Mouse (Mus musculus) heart, postnatal 0 days (tissue): ENCODE measurements around the gene Bdkrb1. TPM values are rescaled to one million over a fixed set of nuclear protein-coding genes. Genes with fewer than 3 reads are reported as not detected.
A peak's percentile ranks its signal among the peaks of the same experiment; 100 is the strongest.

ENCODE experiments used
- ATAC-seq: fragments of 200-750 bp; cut with Nextera tagmentation; 2 replicates; pipeline ENCODE4 v1.8.0; 2017; ENCODE audit warnings: low read depth, moderate number of reproducible peaks, moderate library complexity; ENCODE audit not compliant: insufficient read depth
- DNase-seq: peaks from one replicate; pipeline ENCODE4 v3.0.0-alpha.2; 2016; ENCODE audit warnings: low spot score
- H3K27ac ChIP-seq: fragments of 300-500 bp; sonication (generic); 2 replicates; pipeline ENCODE4 v1.5.1; 2014; ENCODE audit warnings: low read depth, mild to moderate bottlenecking
- H3K27me3 ChIP-seq: fragments of 300-500 bp; sonication (generic); 2 replicates; pipeline ENCODE4 v1.6.1; 2014; ENCODE audit warnings: low read length, mixed read lengths; ENCODE audit not compliant: control insufficient read depth, insufficient read depth
- H3K36me3 ChIP-seq: fragments of 300-500 bp; sonication (generic); replicated peaks from 2 replicates; pipeline ENCODE4 v1.6.1; 2014; ENCODE audit warnings: low read length, mixed read lengths; ENCODE audit not compliant: control insufficient read depth, insufficient read depth
- H3K4me1 ChIP-seq: fragments of 300-500 bp; sonication (generic); 2 replicates; pipeline ENCODE4 v1.6.1; 2014; ENCODE audit warnings: antibody characterized with exemption; ENCODE audit not compliant: control insufficient read depth, insufficient read depth
- H3K4me2 ChIP-seq: fragments of 300-500 bp; sonication (generic); 2 replicates; pipeline ENCODE4 v1.6.1; 2014; ENCODE audit warnings: low read depth, mild to moderate bottlenecking, low read length, moderate library complexity
- H3K4me3 ChIP-seq: fragments of 300-500 bp; sonication (generic); 2 replicates; pipeline ENCODE4 v1.5.1; 2014; ENCODE audit warnings: low read depth, low read length
- H3K9ac ChIP-seq: fragments of 300-500 bp; sonication (generic); replicated peaks from 2 replicates; pipeline ENCODE4 v1.6.1; 2014; ENCODE audit warnings: low read depth, low read length, mixed read lengths
- H3K9me3 ChIP-seq: fragments of 300-500 bp; sonication (generic); replicated peaks from 2 replicates; pipeline ENCODE4 v1.6.1; 2016; ENCODE audit warnings: low read length; ENCODE audit not compliant: control insufficient read depth
- CTCF ChIP-seq: IDR thresholded peaks from 2 replicates; pipeline ENCODE4 v1.5.1; 2016; ENCODE audit warnings: antibody characterized with exemption, control low read depth, low read depth
- EP300 ChIP-seq: IDR thresholded peaks from 2 replicates; pipeline ENCODE4 v1.6.1; 2016; ENCODE audit warnings: antibody characterized with exemption, low read depth
- WGBS: fragments of 180-500 bp; shearing (Covaris S2); extraction: QIAGEN DNeasy Blood & Tissue Kit; methylation state at CpG from one replicate; pipeline ENCODE4 v1.1.7; 2014; 5-methylcytosine and 5-hydroxymethylcytosine counted together
- polyA plus RNA-seq: library from polyadenylated mRNA; unstranded; fragments of >200 nt; fragmentation: Nextera tagmentation; extraction: Ambion mirVana; gene quantifications from 2 replicates; pipeline ENCODE4 v1.2.1, GENCODE M21; 2015
- total RNA-seq: library from RNA; depleted of rRNA; stranded (reverse); fragments of >200 nt; gene quantifications from 2 replicates; pipeline ENCODE4 v1.2.3, GENCODE M21; 2014; ENCODE audit warnings: low replicate concordance

Bdkrb1 gene
- total and polyA plus RNA-seq, 2 experiments from 2014 or later, result not detected

GRCm38 (mm10) chr12:105572622-105573021, 30.3 kb upstream of the Bdkrb1 start:
- no peaks in the 10 kb centered on the region for H3K27me3 ChIP-seq
- 77% methylated on average over 2 of the region's 2 CpGs for WGBS
- no peaks in the 10 kb centered on the region for H3K9me3 ChIP-seq
- no peaks in the 10 kb centered on the region for H3K4me1 ChIP-seq
- no peak for ATAC-seq
- H3K4me2 ChIP-seq, result no peak overlapping the region
- no peaks in the 10 kb centered on the region for H3K36me3 ChIP-seq
- H3K27ac ChIP-seq, result no peak overlapping the region
- no peak for TF ChIP-seq EP300
- no peak for TF ChIP-seq CTCF
- H3K4me3 ChIP-seq, result no peak overlapping the region
- DNase-seq, result no peak
- no peak overlapping the region for H3K9ac ChIP-seq

GRCm38 (mm10) chr12:105574356-105574755, 28.5 kb upstream of the Bdkrb1 start:
- H3K4me1 ChIP-seq, result no peaks in the 10 kb centered on the region
- H3K4me2 ChIP-seq, result no peak overlapping the region
- 84% methylated on average over 4 of the region's 4 CpGs for WGBS
- no peak overlapping the region for H3K27ac ChIP-seq
- no peaks in the 10 kb centered on the region for H3K36me3 ChIP-seq
- no peak for TF ChIP-seq CTCF
- TF ChIP-seq EP300, result no peak
- DNase-seq (no peak), ATAC-seq (no peak)
- H3K9me3 ChIP-seq, result no peaks in the 10 kb centered on the region
- no peak overlapping the region for H3K4me3 ChIP-seq
- H3K27me3 ChIP-seq, result no peaks in the 10 kb centered on the region
- H3K9ac ChIP-seq, result no peak overlapping the region

GRCm38 (mm10) chr12:105580490-105580889, 22.4 kb upstream of the Bdkrb1 start:
- Histone ChIP-seq H3K27me3 (no peaks in the 10 kb centered on the region), H3K4me1 (no peaks in the 10 kb centered on the region), H3K4me2 (no peak overlapping the region), H3K9me3 (no peaks in the 10 kb centered on the region), H3K36me3 (no peaks in the 10 kb centered on the region), H3K4me3 (no peak overlapping the region), H3K9ac (no peak overlapping the region), H3K27ac (0 out of 2 replicates have a peak overlapping the region, but pooled peaks have one; percentile 20)
- DNase-seq, result no peak
- TF ChIP-seq EP300 (no peak), CTCF (no peak)
- ATAC-seq, result no peak
- WGBS, result 68% methylated on average over 17 of the region's 17 CpGs

GRCm38 (mm10) chr12:105582486-105582885, 20.4 kb upstream of the Bdkrb1 start:
- no peak overlapping the region for H3K4me3 ChIP-seq
- no peaks in the 10 kb centered on the region for H3K36me3 ChIP-seq
- H3K4me2 ChIP-seq, result no peak overlapping the region
- WGBS, result 74% methylated on average over 9 of the region's 9 CpGs
- no peak overlapping the region for H3K27ac ChIP-seq
- DNase-seq, result no peak
- ATAC-seq, result no peak
- TF ChIP-seq CTCF, result no peak
- TF ChIP-seq EP300, result no peak
- no peaks in the 10 kb centered on the region for H3K9me3 ChIP-seq
- H3K27me3 ChIP-seq, result 0 out of 2 replicates have a peak, but pooled peaks cover 4% of the 10 kb centered on the region
- H3K9ac ChIP-seq, result no peak overlapping the region
- no peaks in the 10 kb centered on the region for H3K4me1 ChIP-seq

- DNase-seq, result no peak
- 41% methylated on average over 2 of the region's 2 CpGs for WGBS
- H3K27me3 ChIP-seq, result 0 out of 2 replicates have a peak, but pooled peaks cover 4% of the 10 kb centered on the region
- no peak overlapping the region for H3K27ac ChIP-seq
- TF ChIP-seq CTCF (no peak), EP300 (no peak)
- H3K9ac ChIP-seq, result no peak overlapping the region
- no peak overlapping the region for H3K4me3 ChIP-seq
- no peaks in the 10 kb centered on the region for H3K4me1 ChIP-seq
- no peaks in the 10 kb centered on the region for H3K9me3 ChIP-seq
- ATAC-seq, result peak; percentile 39; the same call in 1 of the 2 replicates
- no peaks in the 10 kb centered on the region for H3K36me3 ChIP-seq
- H3K4me2 ChIP-seq, result no peak overlapping the region
Measured at GRCm38 (mm10) chr12:105583484-105583883, 19.4 kb upstream of the Bdkrb1 start.

- no peak overlapping the region for H3K4me3 ChIP-seq
- H3K9me3 ChIP-seq, result no peaks in the 10 kb centered on the region
- 0 out of 2 replicates have a peak, but pooled peaks cover 4% of the 10 kb centered on the region for H3K27me3 ChIP-seq
- H3K4me2 ChIP-seq, result no peak overlapping the region
- WGBS, result 15% methylated on average over 12 of the region's 12 CpGs
- DNase-seq (peak; percentile 79), ATAC-seq (peak; percentile 49; the same call in 1 of the 2 replicates)
- TF ChIP-seq CTCF (peak; percentile 97), EP300 (no peak)
- no peak overlapping the region for H3K27ac ChIP-seq
- H3K9ac ChIP-seq, result no peak overlapping the region
- no peaks in the 10 kb centered on the region for H3K36me3 ChIP-seq
- no peaks in the 10 kb centered on the region for H3K4me1 ChIP-seq
Measured at GRCm38 (mm10) chr12:105584851-105585250, 18.0 kb upstream of the Bdkrb1 start.
